Mouse (Mus musculus) hindbrain, embryonic 14.5 days (tissue): ENCODE measurements around the gene Leo1. TPM values are rescaled to one million over a fixed set of nuclear protein-coding genes. Genes with fewer than 3 reads are reported as not detected.
A peak's percentile ranks its signal among the peaks of the same experiment; 100 is the strongest.
"Not testable (repeated sequence)": the region's sequence is repeated elsewhere in the genome, so short reads cannot be mapped to it uniquely, and the experiment has no call there.

Experiments
- ATAC-seq: fragments of 200-750 bp; cut with Nextera tagmentation; 2 replicates; pipeline ENCODE4 v1.8.0; 2017; ENCODE audit warnings: moderate number of reproducible peaks, mild to moderate bottlenecking, moderate TSS enrichment, moderate library complexity; ENCODE audit not compliant: low FRiP score
- DNase-seq: peaks from one replicate; pipeline ENCODE4 v3.0.0-alpha.2; 2015; ENCODE audit warnings: low spot score
- H3K27ac ChIP-seq: fragments of 300-500 bp; sonication (generic); 2 replicates; pipeline ENCODE4 v1.5.1; 2014; ENCODE audit warnings: mild to moderate bottlenecking, moderate library complexity
- H3K27me3 ChIP-seq: fragments of 300-500 bp; sonication (generic); 2 replicates; pipeline ENCODE4 v1.6.1; 2014; ENCODE audit warnings: mild to moderate bottlenecking, low read length, mixed read lengths; ENCODE audit not compliant: control insufficient read depth, insufficient read depth
- H3K36me3 ChIP-seq: fragments of 300-500 bp; sonication (generic); replicated peaks from 2 replicates; pipeline ENCODE4 v1.6.1; 2014; ENCODE audit not compliant: control insufficient read depth, insufficient read depth
- H3K4me1 ChIP-seq: fragments of 300-500 bp; sonication (generic); replicated peaks from 2 replicates; pipeline ENCODE4 v1.6.1; 2014; ENCODE audit warnings: antibody characterized with exemption, low read length, mixed read lengths; ENCODE audit not compliant: control insufficient read depth, insufficient read depth
- H3K4me2 ChIP-seq: fragments of 300-500 bp; sonication (generic); replicated peaks from 2 replicates; pipeline ENCODE4 v1.6.1; 2014; ENCODE audit warnings: mild to moderate bottlenecking, moderate library complexity
- H3K4me3 ChIP-seq: fragments of 300-500 bp; sonication (generic); replicated peaks from 2 replicates; pipeline ENCODE4 v1.5.1; 2014; ENCODE audit warnings: mild to moderate bottlenecking, low read length
- H3K9ac ChIP-seq: fragments of 300-500 bp; sonication (generic); 2 replicates; pipeline ENCODE4 v1.6.1; 2014
- H3K9me3 ChIP-seq: fragments of 300-500 bp; sonication (generic); 2 replicates; pipeline ENCODE4 v1.6.1; 2016; ENCODE audit warnings: low read length; ENCODE audit not compliant: control insufficient read depth
- WGBS: fragments of 180-500 bp; shearing (Covaris S2); extraction: QIAGEN DNeasy Blood & Tissue Kit; methylation state at CpG from one replicate; pipeline ENCODE4 v1.1.7; 2014; 5-methylcytosine and 5-hydroxymethylcytosine counted together
- polyA plus RNA-seq: library from polyadenylated mRNA; unstranded; fragments of >200 nt; fragmentation: Nextera tagmentation; extraction: Ambion mirVana; gene quantifications from 2 replicates; pipeline ENCODE4 v1.2.1, GENCODE M21; 2014

Gene Leo1
- polyA plus RNA-seq, 1 experiment from 2014 or later, result 36.9 TPM

DNA sequence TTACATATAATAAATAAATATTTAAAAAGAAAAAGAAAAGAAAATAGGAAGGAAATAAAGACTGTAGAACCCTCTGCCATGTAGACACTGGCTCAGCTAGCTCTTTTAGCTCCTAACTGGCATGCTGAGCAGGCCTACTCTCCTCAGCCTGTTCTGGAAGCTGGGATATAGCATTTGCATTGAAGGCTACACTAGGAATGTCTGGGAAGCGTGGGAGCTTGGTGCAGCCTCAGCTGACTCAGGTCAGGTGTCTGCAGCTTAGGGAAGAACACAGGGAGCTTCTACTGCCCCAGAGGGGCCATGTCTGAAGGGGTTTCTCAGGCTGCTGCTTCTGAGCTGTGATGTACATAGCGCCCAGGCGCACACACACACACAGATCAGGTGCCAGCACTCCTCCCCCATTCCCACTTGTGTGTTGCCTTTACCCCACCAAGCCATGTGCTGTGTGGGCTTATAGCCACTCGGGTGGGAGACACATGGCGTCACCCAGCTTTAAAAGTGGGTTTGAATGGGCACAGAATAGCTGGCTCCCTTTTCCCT, 39.3 kb downstream of the Leo1 start:
- H3K36me3 ChIP-seq, result peaks cover 9% of the 10 kb centered on the region; the same call in 1 of the 2 replicates
- no peak overlapping the region for H3K4me3 ChIP-seq
- 93% methylated on average over 5 of the region's 5 CpGs for WGBS
- H3K4me1 ChIP-seq, result peaks cover 5% of the 10 kb centered on the region; the same call in 1 of the 2 replicates
- no peaks in the 10 kb centered on the region for H3K27me3 ChIP-seq
- H3K9me3 ChIP-seq, result no peaks in the 10 kb centered on the region
- no peak overlapping the region for H3K9ac ChIP-seq
- H3K27ac ChIP-seq, result no peak overlapping the region
- ATAC-seq (no peak), DNase-seq (no peak)
- no peak overlapping the region for H3K4me2 ChIP-seq

GRCm38 (mm10) chr9:75485231-75485630, 43.9 kb downstream of the Leo1 start:
- H3K36me3 ChIP-seq, result peaks cover 9% of the 10 kb centered on the region; the same call in 1 of the 2 replicates
- H3K9ac ChIP-seq, result no peak overlapping the region
- ATAC-seq (no peak), DNase-seq (no peak)
- H3K4me3 ChIP-seq, result no peak overlapping the region
- WGBS, result 93% methylated on average over 6 of the region's 6 CpGs
- H3K27me3 ChIP-seq, result no peaks in the 10 kb centered on the region
- H3K9me3 ChIP-seq, result no peaks in the 10 kb centered on the region
- no peak overlapping the region for H3K27ac ChIP-seq
- no peak overlapping the region for H3K4me2 ChIP-seq
- no peaks in the 10 kb centered on the region for H3K4me1 ChIP-seq

GRCm38 (mm10) chr9:75488255-75488654, 46.9 kb downstream of the Leo1 start:
- not testable (repeated sequence) for H3K9me3 ChIP-seq, H3K9ac ChIP-seq, H3K27me3 ChIP-seq, H3K27ac ChIP-seq, H3K36me3 ChIP-seq, H3K4me1 ChIP-seq, H3K4me3 ChIP-seq, ATAC-seq, DNase-seq, H3K4me2 ChIP-seq
- 96% methylated on average over 7 of the region's 7 CpGs for WGBS

DNA sequence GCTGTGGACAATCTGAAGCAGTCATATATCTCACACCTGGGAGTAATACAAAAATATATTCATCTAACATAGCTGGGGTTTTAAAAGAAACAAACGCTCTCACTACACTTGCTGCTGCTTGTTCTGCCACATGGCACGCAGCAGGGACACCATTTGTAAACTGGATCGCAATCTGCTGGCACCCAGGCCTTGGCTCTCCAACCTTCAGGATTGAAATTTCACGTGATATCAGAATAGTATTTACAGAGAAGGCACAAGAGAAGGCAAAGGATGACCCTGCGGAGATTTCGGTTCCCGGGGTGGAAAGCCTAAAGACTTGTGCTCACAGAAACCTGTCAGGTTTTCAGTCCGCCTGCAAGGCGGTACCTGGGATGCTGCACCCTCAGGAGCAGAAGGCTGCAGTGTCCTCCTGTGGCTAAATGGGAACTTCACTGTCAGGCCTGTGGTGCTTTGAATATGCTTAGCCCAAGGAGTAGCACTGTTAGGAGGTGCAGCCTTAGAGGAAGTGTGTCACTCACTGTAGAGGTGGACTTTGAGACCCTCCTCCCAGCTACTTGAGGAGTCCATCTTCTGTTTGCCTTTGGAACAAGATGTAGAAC, 53.2 kb downstream of the Leo1 start:
- H3K27ac ChIP-seq, result no peak overlapping the region
- no peak overlapping the region for H3K9ac ChIP-seq
- H3K36me3 ChIP-seq, result peaks cover 17% of the 10 kb centered on the region
- no peaks in the 10 kb centered on the region for H3K27me3 ChIP-seq
- H3K4me1 ChIP-seq, result no peaks in the 10 kb centered on the region
- no peak overlapping the region for H3K4me3 ChIP-seq
- H3K9me3 ChIP-seq, result no peaks in the 10 kb centered on the region
- no peak overlapping the region for H3K4me2 ChIP-seq
- ATAC-seq (no peak), DNase-seq (no peak)
- 87% methylated on average over 9 of the region's 9 CpGs for WGBS

- no peaks in the 10 kb centered on the region for H3K9me3 ChIP-seq
- H3K4me1 ChIP-seq, result no peaks in the 10 kb centered on the region
- H3K4me2 ChIP-seq, result no peak overlapping the region
- H3K9ac ChIP-seq, result no peak overlapping the region
- no peak for DNase-seq
- H3K27me3 ChIP-seq, result no peaks in the 10 kb centered on the region
- peaks cover 20% of the 10 kb centered on the region for H3K36me3 ChIP-seq
- no peak for ATAC-seq
- no peak overlapping the region for H3K4me3 ChIP-seq
- 89% methylated on average over 10 of the region's 10 CpGs for WGBS
- H3K27ac ChIP-seq, result no peak overlapping the region
Measured at GRCm38 (mm10) chr9:75495945-75496344, 54.6 kb downstream of the Leo1 start.

GRCm38 (mm10) chr9:75498571-75498970, 57.2 kb downstream of the Leo1 start:
- no peaks in the 10 kb centered on the region for H3K27me3 ChIP-seq
- WGBS, result 97% methylated on average over 7 of the region's 7 CpGs
- peaks cover 38% of the 10 kb centered on the region for H3K36me3 ChIP-seq
- no peak overlapping the region for H3K4me3 ChIP-seq
- no peak overlapping the region for H3K9ac ChIP-seq
- no peaks in the 10 kb centered on the region for H3K9me3 ChIP-seq
- no peak overlapping the region for H3K4me2 ChIP-seq
- H3K27ac ChIP-seq, result no peak overlapping the region
- ATAC-seq (no peak), DNase-seq (no peak)
- H3K4me1 ChIP-seq, result no peaks in the 10 kb centered on the region

GRCm38 (mm10) chr9:75504311-75504710, 63.0 kb downstream of the Leo1 start:
- Histone ChIP-seq H3K27ac (no peak overlapping the region), H3K9ac (no peak overlapping the region), H3K27me3 (no peaks in the 10 kb centered on the region), H3K4me3 (no peak overlapping the region), H3K4me1 (no peaks in the 10 kb centered on the region), H3K9me3 (no peaks in the 10 kb centered on the region), H3K4me2 (no peak overlapping the region), H3K36me3 (peaks cover 78% of the 10 kb centered on the region)
- no peak for ATAC-seq
- WGBS, result 91% methylated on average over 6 of the region's 6 CpGs
- DNase-seq, result no peak

DNA sequence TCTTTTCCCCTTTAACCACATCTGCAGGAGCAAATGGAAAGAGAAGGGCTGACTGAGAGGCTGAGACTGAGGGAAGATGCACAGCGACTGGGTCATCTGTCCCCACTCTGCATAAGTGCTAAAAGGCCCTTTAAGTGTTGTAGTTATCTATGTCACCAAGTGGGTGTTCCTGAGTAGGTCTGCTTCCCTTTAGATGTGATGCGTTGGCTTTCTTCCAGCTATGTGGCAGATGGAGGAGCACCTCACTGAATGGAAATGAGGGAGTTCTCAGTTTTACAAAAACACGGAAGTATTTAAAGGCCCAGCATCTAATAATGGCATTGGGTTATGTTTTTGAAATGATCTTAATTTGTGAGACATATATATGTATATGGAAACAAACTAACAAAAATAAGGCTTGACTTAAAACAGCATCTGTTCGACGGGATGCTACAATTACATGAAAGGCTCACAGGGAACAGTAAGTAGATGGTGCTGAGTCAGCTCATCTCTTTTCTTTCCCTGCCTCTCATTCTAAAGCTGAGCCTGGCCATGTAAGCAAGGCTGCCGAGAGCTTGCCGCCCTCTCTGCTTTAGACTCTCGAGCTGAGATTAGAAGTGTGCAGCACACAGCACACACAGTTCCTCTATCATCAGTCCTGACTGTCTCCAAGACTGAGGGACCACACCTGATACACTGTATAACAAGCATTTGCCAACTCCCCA, 70.1 kb downstream of the Leo1 start:
- no peak for DNase-seq
- no peaks in the 10 kb centered on the region for H3K9me3 ChIP-seq
- no peaks in the 10 kb centered on the region for H3K4me1 ChIP-seq
- no peak overlapping the region for H3K4me2 ChIP-seq
- WGBS, result 66% methylated on average over 8 of the region's 8 CpGs
- peak overlapping the region; percentile 54; the same call in 1 of the 2 replicates for H3K27ac ChIP-seq
- ATAC-seq, result no peak
- no peak overlapping the region for H3K9ac ChIP-seq
- H3K36me3 ChIP-seq, result peaks cover 63% of the 10 kb centered on the region
- no peak overlapping the region for H3K4me3 ChIP-seq
- H3K27me3 ChIP-seq, result no peaks in the 10 kb centered on the region

- Histone ChIP-seq H3K4me3 (no peak overlapping the region), H3K27me3 (no peaks in the 10 kb centered on the region), H3K9me3 (no peaks in the 10 kb centered on the region), H3K36me3 (peaks cover 25% of the 10 kb centered on the region), H3K4me2 (no peak overlapping the region), H3K9ac (no peak overlapping the region), H3K4me1 (no peaks in the 10 kb centered on the region), H3K27ac (no peak overlapping the region)
- peak; percentile 74; the same call in 1 of the 2 replicates for ATAC-seq
- WGBS, result 69% methylated on average over 12 of the region's 12 CpGs
- DNase-seq, result peak; percentile 79
Measured at GRCm38 (mm10) chr9:75515464-75516113, 74.3 kb downstream of the Leo1 start.
